Mouse (Mus musculus) neural tube, embryonic 10.5 days (tissue): ENCODE measurements around the gene Rbm20.
A peak's percentile ranks its signal among the peaks of the same experiment; 100 is the strongest.

ENCODE experiments used
- DNase-seq: peaks from one replicate; pipeline ENCODE4 v3.0.0-alpha.2; 2017; ENCODE audit warnings: low spot score; ENCODE audit errors: extremely low spot score

The Rbm20 gene

DNA sequence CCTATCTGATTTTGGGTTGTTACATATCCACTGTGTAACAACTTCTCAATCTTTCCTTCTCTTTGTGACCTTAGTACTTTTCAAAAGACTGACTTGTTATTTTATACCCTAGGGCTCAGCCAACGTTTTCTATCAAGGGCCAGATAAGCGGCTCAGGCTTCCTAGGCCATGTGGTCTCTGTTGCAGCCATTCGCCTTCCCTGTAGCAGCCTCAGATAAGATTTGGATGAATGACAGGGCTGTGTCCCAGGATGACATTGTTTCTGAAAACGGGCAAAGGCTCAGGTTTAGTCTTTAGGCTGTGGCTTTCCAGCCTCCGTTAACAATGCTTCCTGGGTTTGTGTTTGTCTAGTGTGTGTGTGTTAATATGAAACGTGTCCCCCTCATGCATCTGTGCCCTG lies 36.3 kb downstream of the Rbm20 start:
- no peak for DNase-seq

DNA sequence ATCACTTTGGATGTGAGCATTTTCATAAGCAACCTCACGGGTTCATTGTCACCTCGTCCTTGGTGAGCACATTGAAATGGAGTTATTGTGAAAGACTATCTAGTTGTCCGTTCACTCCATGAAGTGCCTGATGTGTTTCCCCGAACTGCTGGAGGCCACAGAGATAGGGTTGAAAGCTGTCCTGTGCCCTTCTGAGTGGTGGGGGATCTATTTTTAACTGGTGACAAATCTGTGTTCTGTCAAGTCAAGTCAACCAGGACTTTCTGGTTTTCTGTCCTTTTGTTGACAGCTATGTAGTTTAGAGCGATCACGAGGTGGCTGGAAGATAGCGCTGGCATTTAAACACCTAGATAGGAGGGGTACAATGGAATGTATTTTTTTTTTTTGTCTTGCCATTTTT lies 39.4 kb downstream of the Rbm20 start:
- DNase-seq: no peak

DNA sequence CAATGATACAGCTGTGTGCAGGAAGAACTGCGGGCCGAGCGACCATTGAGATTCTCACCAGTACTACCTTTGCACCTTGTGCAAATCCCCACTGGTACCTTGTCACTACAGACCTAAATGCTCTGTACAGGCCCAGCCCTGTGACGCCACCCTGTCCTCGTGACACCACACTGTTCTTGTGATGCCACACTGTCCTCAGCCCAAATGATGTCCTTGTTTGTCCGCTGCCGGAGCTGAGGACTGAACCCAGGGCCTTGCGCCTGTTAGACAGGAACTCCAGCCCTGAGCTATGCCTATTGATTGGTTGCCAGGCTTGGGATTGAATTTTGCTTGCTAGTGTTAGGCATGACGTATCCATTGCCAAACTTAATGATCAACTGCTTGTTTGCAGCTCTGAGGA lies 40.3 kb downstream of the Rbm20 start:
- no peak for DNase-seq

DNA sequence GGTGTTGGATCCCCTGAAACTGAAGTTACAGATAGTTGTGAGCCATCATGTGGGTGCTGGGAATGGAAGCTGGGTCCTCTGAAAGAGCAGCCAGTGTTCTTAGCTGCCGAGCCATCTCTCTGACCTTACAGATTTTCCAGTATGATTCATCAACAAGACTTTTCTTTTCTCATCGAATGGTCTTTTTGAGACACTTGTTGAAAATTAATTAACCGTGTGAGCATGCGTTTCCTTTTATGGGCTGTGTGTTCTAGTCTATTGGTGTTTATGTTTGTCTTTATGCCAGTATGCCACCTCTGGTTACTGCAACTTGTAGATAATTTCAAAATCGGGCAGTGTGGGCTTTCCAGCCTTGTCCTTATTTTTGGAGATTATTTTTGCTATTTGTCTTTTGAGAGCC lies 45.1 kb downstream of the Rbm20 start:
- DNase-seq: no peak

DNA sequence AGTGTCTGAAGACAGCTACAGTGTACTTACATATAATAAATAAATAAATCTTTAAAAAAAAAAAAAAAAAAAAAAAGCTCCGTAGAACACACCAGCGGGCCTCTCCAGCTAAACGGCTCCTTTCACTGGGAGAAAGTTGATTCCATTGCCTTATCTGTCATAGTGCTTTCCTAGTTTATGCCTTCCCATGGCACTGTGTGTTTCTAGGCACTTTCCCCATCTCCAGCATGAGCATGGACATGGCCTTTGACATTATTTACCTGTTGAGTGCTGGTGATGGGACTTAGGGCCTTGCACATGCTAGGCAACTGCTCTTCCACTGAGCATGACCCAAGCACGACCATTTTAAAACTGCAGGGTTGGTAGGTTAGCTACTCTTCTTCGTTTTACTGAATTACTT lies 46.9 kb downstream of the Rbm20 start:
- DNase-seq: no peak

DNA sequence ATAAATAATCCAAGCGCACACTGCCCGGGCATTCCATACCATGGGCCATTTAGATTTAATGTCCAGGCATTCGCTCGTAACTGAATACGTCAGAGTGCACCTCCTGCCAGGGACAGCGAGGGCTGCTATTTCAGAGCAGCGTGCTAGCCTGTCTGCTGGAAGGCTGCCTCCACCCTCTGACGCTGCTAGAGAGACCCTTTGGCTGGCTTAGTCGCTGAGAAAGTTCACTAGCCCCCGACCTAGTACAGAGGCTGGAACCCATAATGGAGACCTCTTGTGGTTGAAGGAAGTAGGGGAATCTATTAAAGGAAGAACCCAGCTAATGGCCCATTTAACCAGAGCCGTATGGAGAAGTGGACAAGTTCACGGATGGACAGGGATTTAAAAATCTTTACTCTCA lies 49.2 kb downstream of the Rbm20 start:
- DNase-seq: peak; percentile 36

DNA sequence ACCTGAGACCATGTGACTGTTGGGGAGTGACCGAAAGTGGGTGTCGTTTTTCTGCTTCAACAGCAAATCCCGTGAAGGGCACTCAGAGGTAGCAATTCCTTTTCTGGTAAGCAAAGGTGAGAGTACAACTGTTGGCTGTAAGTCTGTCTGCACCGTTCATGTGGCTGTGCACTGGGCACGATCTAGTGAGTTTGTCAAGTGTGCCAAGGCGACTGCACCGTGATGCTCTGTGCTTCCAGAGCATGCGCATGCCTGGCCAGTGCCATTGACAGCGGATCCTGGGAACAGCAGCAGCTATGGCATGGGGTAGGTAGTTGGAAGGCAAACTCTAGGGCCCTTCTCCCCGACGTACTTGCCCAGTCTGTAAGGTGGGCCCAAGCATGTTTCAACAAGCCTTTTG lies 49.6 kb downstream of the Rbm20 start:
- no peak for DNase-seq

DNA sequence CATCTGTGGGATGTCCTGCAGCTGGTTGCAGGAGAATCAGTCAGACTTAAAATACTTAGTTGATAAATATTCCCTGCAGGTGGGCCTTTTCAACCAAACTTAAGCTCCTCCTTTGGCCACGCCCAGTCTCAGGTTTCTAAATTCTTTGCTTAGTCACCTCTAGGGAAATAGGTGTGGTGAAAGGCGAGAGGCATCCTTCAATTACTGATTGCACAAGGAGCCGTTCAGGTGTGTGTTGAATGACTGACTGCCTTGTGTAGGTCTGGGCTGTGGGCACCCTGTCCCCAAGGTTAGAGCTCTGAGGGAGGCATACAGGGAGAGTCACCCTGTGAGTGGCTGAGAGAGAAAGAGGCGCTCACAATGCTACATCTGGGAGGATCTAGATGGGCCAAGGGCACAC lies 50.2 kb downstream of the Rbm20 start:
- DNase-seq: no peak

DNA sequence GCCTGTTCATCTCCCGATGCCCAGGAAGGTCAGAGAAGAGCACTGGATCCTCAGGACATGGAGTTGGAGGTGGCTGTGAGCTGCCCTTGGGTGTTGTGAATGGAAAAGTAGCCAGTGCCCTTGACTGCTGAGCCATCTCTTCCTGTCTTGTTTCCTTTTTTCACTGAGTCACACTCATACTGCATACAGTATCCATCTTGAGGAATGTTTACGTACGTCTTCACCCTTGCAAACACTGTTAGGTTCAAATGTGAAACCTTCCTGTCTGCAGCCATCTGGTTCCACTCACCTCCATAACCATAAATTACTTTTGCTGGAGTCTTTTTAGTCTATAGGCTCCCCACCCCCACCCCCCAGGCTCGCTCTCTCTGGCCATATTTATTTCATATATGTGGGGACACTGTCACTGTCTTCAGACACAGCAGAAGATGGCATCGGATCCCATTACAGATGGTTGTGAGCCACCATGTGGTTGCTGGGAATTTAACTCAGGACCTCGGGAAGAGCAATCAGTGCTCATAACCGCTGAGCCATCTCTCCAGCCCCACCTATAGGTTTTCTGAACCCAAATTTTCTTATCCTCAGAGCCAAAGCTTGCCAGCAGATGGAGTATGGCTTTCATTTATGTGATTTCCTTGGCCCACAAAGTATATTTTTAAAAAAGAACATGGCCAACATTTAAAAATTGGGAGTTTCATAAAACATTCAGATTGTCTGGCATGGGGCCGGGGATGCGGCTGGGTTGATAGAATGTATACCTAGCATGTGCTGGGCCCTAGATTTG lies 51.0 kb downstream of the Rbm20 start:
- DNase-seq: no peak

DNA sequence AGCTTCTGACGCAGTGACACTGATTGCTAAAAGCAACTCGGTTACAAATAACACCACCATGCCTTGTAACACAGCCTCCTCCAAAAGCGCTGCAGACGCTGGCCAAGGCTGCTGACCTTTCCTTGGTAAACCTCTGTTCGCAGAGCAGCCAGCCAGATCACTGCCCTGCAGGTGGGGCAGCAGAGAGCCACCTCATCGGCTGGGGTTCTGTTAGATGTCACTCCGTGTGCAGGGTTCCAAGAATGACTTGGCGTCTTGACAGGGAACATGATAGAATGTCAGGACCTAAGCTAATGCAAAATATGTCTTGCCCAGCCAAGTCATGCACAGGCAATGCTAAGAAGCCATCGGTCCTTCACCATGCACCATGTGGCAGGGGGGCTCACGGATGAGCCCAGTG lies 52.8 kb downstream of the Rbm20 start:
- DNase-seq: no peak

DNA sequence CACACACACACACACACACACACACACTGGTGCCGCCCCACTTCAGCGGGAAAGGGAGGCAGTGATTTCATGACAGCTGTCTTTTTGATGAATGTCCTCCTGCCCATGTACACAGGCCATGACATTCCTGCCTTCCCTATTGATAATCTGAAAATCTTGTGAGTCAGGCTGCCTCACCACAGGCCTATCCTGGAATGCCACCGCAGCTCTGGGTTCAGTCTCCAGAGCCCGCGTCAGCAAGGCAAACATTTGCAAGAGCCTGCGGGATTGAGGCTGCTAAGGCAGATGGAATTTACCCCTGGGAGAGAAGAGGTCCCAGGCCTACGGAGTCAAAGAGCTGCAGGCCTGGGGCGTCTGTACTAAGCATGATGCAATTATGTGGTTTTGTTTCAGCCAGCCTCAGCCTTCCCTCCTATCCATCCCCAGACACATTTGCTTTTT lies 54.7 kb downstream of the Rbm20 start:
- DNase-seq: no peak

DNA sequence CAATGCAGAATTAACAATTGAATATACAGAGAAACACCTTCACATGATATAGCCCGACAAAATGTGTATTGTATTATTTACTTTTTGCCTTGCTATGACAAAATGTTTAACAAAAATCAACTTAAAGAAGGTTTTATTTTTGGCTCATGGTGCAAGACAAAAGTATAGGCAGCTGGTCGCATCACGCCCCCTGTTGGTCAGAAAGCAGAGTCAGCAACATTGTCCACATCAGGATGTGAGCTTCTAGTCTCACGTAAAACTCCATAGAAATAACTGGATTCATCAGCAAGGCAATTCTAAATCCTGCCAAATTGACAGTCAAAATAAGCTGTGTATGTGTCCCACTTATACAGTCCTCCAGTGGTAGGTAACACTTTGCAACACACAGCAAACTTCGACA lies 57.7 kb downstream of the Rbm20 start:
- no peak for DNase-seq

DNA sequence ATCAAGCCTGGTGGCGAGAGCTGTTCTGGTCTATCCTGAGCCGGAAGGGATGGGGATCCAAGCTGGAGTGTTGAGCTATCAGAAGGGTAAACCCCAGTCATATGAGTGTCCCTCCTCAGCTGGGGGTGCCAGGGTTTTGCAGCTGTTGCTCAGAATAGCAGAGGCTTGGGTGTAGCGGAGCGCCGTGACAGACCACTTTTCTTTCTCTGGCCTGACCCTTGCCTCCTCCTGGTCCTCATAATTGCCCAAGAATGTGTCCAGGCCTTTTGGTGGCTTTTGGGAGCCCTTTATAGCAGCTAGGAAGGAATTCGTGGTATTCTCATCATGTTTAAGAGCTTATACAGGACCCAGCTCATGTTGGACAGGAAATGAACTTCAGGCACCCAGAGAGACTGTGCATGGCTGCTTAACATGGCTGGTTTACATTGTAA lies 61.6 kb downstream of the Rbm20 start:
- no peak for DNase-seq

DNA sequence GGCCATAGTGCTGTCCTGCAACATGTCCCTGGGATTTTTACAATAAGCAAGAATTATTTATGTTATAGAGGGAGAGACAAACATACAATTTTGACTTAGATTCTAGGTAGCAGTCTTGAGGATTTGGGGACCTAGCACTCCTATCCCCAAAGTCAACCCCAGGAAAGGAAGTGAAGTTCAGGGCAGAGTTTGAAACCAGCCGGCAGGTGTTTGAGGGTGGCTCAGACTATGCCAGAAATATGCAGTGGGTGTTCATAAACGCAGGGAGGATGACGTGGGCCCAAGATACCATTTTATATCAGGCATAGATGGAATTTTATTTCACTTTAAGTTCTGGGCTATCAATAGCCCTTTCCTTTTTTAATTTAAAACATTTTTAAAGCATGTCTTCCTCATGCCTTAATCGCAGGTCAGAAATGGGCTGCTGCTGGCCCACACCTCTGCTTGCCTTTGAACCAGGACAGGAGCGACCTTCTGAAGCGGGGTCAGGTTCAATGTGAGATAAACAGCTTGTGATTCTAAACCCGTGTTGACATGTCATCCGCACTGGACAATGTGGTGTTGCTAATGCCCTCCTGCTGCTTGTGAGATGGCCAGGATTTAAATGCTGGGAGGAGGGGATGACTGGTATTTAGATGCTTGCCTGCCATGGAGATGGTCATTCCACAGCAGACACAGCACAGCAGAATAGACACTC lies 62.6 kb downstream of the Rbm20 start:
- no peak for DNase-seq

DNA sequence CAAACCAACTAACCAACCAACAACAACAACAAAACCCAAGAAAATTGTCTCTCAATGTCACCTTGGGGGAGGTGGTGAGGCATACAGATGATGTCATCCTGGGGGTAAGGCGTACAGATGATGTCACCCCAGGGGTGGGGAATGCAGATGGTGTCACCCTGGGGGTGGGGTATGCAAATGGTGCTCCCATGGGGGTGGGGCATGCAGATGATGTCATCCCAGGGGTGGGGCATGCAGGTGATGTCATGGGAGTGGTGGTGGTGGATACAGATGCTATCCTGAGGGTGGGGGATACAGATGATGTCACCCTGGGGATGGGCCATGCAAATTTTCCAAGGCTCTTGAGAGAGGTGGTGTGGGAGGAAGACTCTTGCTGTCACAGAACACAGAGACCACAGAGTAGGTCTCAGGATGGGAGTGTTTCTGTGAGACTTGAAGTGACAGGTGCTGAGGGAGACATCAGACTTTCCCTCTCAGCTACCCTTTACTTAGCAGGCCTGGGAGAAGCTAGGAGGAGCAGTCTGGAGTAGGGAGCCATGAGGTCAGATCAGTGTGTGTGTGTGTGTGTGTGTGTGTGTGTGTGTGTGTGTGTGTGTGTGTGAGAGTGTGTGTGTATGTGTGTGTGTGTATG lies 63.8 kb downstream of the Rbm20 start:
- no peak for DNase-seq

DNA sequence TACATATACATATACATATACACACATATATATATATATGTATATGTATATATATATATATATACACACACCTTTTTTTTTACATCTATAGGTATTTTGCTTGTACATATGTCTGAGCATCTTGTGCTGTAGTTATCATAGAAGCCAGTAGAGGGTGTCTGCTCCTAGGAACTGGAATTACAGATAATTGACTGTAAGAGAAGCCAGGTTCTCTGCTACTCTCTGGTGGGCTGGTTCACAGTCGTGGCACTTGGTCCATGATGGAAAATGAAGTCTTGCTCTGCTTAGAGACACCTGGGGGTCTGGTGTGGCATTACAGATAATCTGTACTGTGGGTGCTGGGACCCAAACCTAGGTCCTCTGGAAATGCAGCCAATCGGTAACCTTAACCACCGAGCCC lies 64.8 kb downstream of the Rbm20 start:
- no peak for DNase-seq

DNA sequence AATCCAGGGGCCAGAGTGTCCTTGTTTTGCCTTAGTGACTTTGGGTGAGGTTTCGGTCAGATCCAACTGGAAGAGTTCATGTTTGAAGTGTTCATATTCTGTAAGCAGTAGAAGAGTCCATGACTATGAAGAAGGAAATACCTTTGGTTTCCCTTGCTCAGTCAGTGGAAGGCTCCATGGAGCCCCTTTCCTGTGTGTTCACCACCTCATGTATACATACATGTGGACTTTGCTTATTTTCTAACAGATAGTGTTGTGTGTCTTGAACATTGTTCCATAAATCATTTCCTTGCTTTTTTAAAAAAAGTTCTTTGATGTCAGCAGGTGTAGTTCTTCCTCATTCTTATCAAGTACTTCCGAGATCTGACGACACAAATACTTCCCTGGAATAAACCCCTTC lies 68.2 kb downstream of the Rbm20 start:
- DNase-seq: no peak

DNA sequence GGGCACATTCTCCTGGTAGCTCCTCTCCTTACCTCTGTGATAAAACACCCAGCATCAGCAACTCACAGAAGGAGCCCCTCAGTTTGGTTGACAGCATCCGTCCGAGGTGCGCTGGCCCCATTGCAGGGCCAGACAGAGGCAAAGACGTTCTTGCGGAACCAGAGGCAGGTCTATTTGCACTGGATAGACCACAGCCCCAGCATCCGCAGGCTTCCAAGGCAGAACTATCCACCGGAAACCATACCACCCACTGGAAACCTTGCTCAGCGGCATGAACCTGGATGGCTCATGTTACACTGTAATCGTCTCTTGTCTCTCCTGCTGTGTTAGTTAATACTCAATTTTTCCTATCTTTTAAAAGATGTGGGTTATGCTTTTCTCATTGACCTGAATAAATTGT lies 69.0 kb downstream of the Rbm20 start:
- no peak for DNase-seq

DNA sequence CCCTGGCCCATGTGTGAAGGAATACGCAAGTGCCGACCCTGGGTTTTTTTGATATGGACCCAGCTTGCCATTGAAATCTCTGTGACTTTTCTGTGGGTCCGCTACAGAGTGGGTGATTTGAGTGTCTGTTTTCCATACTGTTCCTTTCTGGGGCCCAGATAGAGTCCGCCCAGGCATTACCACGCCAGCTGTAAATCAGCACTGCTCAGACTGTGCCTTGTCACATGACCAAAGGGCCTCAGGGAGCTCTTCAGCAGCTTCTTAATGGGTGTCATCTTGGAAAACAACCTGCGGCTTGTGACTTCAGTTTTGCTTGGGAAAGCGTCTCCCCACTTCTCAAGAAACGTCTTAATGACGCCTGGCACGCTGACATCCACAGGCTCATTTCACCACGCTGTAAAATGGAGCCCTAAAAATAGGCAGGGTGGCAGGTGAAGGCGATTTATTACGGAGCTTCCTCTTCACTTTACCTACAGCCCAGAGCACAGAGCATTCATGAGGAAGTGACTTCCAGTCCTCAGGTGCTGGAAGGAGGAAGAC lies 71.2 kb downstream of the Rbm20 start:
- no peak for DNase-seq

DNA sequence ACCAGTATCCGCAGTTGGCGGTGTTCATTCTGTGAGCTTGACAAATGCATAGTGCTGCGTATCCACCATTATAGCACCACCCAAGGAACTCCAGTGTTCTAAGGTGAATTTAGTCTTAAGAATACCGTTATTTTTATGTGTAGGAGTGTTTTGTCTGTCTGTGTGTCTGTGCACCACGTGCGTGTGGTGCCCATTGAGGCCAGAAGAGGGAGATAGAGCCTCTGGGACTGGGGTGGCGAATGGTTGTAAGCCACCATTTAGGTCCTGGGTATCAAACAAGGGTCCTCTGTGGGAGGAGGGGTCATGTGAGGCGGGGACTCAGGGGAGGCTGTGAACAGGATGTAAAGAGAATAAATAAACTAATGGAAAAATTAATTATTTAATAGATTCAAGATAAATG lies 72.2 kb downstream of the Rbm20 start:
- DNase-seq: no peak

DNA sequence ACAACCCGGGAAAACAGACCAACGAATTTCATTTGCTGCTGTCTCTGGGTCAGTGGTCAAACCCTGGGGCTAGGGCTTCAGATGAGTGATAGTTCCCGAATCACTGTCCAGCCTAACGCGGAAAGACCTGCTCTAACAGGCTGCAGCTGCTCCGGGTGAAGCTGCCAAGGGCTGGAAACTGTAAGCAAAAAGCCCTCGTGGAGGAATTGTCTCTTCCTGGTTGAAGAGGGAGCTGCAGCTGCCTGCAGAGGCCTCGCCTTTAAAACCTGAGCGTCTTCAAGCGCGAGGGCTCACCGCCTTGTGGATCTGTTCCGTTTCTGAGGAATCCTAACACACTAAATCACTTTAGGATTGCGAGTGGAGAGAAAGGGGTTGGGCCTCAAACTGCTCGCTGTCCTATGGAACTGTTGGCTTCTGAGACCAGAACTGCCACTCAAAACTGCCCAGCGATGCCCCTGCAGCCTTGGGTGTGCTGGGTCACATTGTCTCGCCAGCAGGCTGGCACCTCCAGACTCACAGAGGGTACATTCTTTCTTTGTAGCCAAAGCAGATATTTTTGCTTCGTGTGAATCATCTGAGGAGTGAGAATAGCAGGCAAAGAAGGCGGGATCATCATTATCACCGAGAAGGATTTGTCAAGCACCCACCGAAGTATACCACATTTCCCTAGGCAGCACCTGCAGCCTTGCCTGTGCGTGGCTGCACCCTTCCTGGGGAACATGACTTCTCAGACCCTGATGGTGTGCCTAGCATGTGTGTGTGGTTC lies 74.5 kb downstream of the Rbm20 start:
- DNase-seq: no peak

DNA sequence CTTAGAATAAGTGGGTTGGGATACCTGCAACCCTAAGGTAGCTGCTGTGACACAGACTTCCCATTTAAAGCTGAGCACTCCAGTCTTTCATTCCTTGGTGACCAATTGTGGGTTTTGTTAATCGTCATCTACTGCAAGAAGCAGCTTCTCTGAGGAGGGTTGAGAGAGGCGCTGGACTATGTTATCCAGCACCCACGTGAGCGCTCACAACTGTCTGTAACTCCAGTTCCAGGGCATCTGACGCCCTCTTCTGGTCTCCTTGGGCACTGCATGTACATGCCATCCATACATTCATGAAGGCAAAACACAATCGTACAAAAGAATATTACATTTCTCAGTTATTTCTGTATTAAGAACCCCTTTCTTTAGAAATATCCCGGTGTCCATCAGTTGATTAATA lies 75.9 kb downstream of the Rbm20 start:
- no peak for DNase-seq
